Mouse (Mus musculus): ENCODE data around the gene Coro1a. TPM values are rescaled to one million over a fixed set of nuclear protein-coding genes. Genes with fewer than 3 reads are reported as not detected.
A peak's percentile ranks its signal among the peaks of the same experiment; 100 is the strongest.
"Not testable (repeated sequence)": the region's sequence is repeated elsewhere in the genome, so short reads cannot be mapped to it uniquely, and the experiment has no call there.

Coro1a gene
- polyA plus RNA-seq, 1 experiment from 2014 or later, result 59.5 TPM

- 86% methylated on average over 4 of the region's 4 CpGs for WGBS
- H3K36me3 ChIP-seq; H3K9me3 ChIP-seq; H3K27me3 ChIP-seq (ENCODE audit: insufficient read depth, poor library complexity, severe bottlenecking); DNase-seq (ENCODE audit: low spot score); H3K4me3 ChIP-seq; H3K27ac ChIP-seq; H3K4me1 ChIP-seq (replicated peaks): not testable (repeated sequence)
These were observed 22.7 kb upstream of the Coro1a start for GRCm38 (mm10) chr7:126730256-126730789.

- no peaks in the 10 kb centered on the region for H3K4me1 ChIP-seq (replicated peaks)
- WGBS, result 85% methylated on average over 5 of the region's 5 CpGs
- no peak overlapping the region for H3K4me3 ChIP-seq
- no peak overlapping the region for H3K27ac ChIP-seq
- no peaks in the 10 kb centered on the region for H3K9me3 ChIP-seq
- no peak for DNase-seq (ENCODE audit: low spot score)
- no peaks in the 10 kb centered on the region for H3K36me3 ChIP-seq
- no peaks in the 10 kb centered on the region for H3K27me3 ChIP-seq (ENCODE audit: insufficient read depth, poor library complexity, severe bottlenecking)
These were observed 18.1 kb upstream of the Coro1a start for GRCm38 (mm10) chr7:126725667-126726066.

DNA sequence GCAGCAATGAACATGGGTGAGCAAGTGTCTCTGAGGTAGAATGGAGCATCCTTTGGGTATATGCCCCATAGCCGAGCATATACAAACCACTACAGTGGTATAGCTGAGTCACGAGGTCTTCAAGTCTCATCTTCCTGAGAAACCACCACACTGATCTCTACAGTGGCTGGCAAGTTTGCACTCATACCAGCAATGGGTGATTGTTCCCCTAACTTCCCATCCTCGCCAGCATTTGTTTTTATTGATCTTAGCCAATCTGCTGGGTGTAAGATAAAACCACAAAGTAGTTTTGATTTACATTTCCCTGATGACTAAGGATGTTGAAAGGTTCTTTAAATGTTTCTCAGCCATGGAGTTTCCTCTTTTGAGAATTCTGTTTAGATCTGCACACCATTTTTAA lies 17.5 kb upstream of the Coro1a start:
- DNase-seq (ENCODE audit: low spot score), result no peak
- WGBS, result 85% methylated on average over 3 of the region's 3 CpGs
- no peaks in the 10 kb centered on the region for H3K9me3 ChIP-seq
- no peaks in the 10 kb centered on the region for H3K4me1 ChIP-seq (replicated peaks)
- no peak overlapping the region for H3K4me3 ChIP-seq
- H3K27ac ChIP-seq, result no peak overlapping the region
- H3K36me3 ChIP-seq, result no peaks in the 10 kb centered on the region
- no peaks in the 10 kb centered on the region for H3K27me3 ChIP-seq (ENCODE audit: insufficient read depth, poor library complexity, severe bottlenecking)

- Histone ChIP-seq H3K27ac (no peak overlapping the region), H3K36me3 (no peaks in the 10 kb centered on the region), H3K9me3 (no peaks in the 10 kb centered on the region), H3K4me3 (no peak overlapping the region), H3K27me3 (ENCODE audit: insufficient read depth, poor library complexity, severe bottlenecking) (no peaks in the 10 kb centered on the region), H3K4me1 (replicated peaks) (no peaks in the 10 kb centered on the region)
- 93% methylated on average over 13 of the region's 13 CpGs for WGBS
- DNase-seq (ENCODE audit: low spot score), result no peak
These were observed 14.0 kb upstream of the Coro1a start for GRCm38 (mm10) chr7:126721635-126722034.

GRCm38 (mm10) chr7:126718787-126719337 lies 11.3 kb upstream of the Coro1a start:
- Histone ChIP-seq H3K27me3 (ENCODE audit: insufficient read depth, poor library complexity, severe bottlenecking) (no peaks in the 10 kb centered on the region), H3K36me3 (no peaks in the 10 kb centered on the region), H3K4me3 (no peak overlapping the region), H3K4me1 (replicated peaks) (no peaks in the 10 kb centered on the region), H3K27ac (no peak overlapping the region), H3K9me3 (no peaks in the 10 kb centered on the region)
- WGBS, result 89% methylated on average over 5 of the region's 5 CpGs
- no peak for DNase-seq (ENCODE audit: low spot score)

DNA sequence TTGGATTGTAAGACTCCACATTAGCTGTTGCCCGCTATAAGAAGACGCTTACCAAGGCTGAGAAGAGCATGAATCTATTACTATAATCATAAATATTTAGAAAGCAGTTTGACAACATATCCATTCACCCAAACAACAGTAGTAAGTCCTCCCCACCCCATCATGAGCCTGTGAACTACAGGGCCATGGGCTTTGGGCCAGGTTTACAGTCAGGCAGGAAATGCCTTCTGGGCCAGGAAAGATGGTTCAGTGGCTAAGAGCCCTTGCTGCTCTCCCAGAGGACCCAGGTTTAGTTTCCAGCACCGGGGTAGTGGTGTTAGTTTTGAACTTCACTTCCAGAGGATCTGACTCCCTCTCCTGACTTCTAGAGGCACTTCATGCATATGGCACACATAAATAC lies 10.0 kb upstream of the Coro1a start:
- WGBS, result 91% methylated on average over 3 of the region's 3 CpGs
- DNase-seq (ENCODE audit: low spot score), result no peak
- no peaks in the 10 kb centered on the region for H3K4me1 ChIP-seq (replicated peaks)
- H3K4me3 ChIP-seq, result no peak overlapping the region
- no peaks in the 10 kb centered on the region for H3K27me3 ChIP-seq (ENCODE audit: insufficient read depth, poor library complexity, severe bottlenecking)
- H3K27ac ChIP-seq, result no peak overlapping the region
- no peaks in the 10 kb centered on the region for H3K36me3 ChIP-seq
- no peaks in the 10 kb centered on the region for H3K9me3 ChIP-seq

DNA sequence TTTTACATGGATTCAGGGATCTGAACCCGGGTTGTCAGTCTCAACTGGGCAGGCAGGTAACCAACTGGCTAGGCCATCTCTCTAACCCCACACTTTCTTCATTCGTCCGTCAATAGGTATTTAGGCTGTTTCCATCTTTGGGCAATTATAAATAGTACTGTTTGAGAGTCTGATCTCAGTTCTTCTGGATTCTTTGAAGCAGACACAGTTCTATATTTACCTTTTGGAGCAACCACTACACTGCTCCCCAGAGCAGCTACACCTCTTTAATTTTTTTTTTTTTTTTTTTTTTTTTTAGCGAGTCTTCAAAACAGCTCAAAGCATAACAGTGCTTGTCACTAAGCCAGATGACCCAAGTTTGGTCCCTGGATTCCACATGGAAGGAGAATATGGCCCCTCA lies 8.1 kb upstream of the Coro1a start:
- no peaks in the 10 kb centered on the region for H3K36me3 ChIP-seq
- no peak for DNase-seq (ENCODE audit: low spot score)
- no peaks in the 10 kb centered on the region for H3K27me3 ChIP-seq (ENCODE audit: insufficient read depth, poor library complexity, severe bottlenecking)
- H3K4me1 ChIP-seq (replicated peaks), result no peaks in the 10 kb centered on the region
- 81% methylated on average over 4 of the region's 4 CpGs for WGBS
- no peaks in the 10 kb centered on the region for H3K9me3 ChIP-seq
- no peak overlapping the region for H3K4me3 ChIP-seq
- no peak overlapping the region for H3K27ac ChIP-seq

GRCm38 (mm10) chr7:126711910-126712309 lies 4.3 kb upstream of the Coro1a start:
- Histone ChIP-seq H3K4me1 (replicated peaks) (no peaks in the 10 kb centered on the region), H3K9me3 (no peaks in the 10 kb centered on the region), H3K4me3 (no peak overlapping the region), H3K27ac (no peak overlapping the region), H3K27me3 (ENCODE audit: insufficient read depth, poor library complexity, severe bottlenecking) (no peaks in the 10 kb centered on the region), H3K36me3 (no peaks in the 10 kb centered on the region)
- no peak for DNase-seq (ENCODE audit: low spot score)
- 79% methylated on average over 3 of the region's 3 CpGs for WGBS

DNA sequence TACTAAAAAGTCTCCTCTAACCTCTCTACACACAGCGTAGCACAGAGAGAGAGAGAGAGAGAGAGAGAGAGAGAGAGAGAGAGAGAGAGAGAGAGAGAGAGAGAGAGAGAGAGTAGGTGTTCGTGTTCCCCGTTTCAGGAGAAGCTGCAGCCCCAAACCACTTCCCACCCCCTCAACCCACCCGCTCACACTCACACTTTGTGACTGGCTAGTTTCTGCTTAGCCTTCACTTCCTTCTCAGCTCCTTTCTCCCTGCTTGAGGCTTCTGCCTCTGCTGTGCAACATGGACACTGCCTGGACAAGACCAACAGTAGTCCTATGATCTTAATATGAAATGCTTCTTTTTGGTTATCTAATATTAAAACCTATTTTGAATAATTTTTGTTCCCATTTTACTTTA lies 2.7 kb upstream of the Coro1a start:
- peaks cover 14% of the 10 kb centered on the region for H3K27me3 ChIP-seq (ENCODE audit: insufficient read depth, poor library complexity, severe bottlenecking)
- H3K36me3 ChIP-seq, result no peaks in the 10 kb centered on the region
- no peaks in the 10 kb centered on the region for H3K9me3 ChIP-seq
- no peak overlapping the region for H3K27ac ChIP-seq
- no peak overlapping the region for H3K4me3 ChIP-seq
- 66% methylated on average over 4 of the region's 4 CpGs for WGBS
- no peak for DNase-seq (ENCODE audit: low spot score)
- H3K4me1 ChIP-seq (replicated peaks), result peaks cover 3% of the 10 kb centered on the region

GRCm38 (mm10) chr7:126708175-126708952 lies 777 bp upstream of the Coro1a start:
- Histone ChIP-seq H3K4me3 (no peak overlapping the region), H3K36me3 (no peaks in the 10 kb centered on the region), H3K4me1 (replicated peaks) (peaks cover 22% of the 10 kb centered on the region), H3K27me3 (ENCODE audit: insufficient read depth, poor library complexity, severe bottlenecking) (peaks cover 33% of the 10 kb centered on the region), H3K27ac (no peak overlapping the region), H3K9me3 (no peaks in the 10 kb centered on the region)
- 87% methylated on average over 10 of the region's 10 CpGs for WGBS
- DNase-seq (ENCODE audit: low spot score), result no peak

- Histone ChIP-seq H3K9me3 (no peaks in the 10 kb centered on the region), H3K4me1 (replicated peaks) (peaks cover 61% of the 10 kb centered on the region), H3K27me3 (ENCODE audit: insufficient read depth, poor library complexity, severe bottlenecking) (peaks cover 52% of the 10 kb centered on the region), H3K4me3 (peak overlapping the region; percentile 78), H3K36me3 (peaks cover 12% of the 10 kb centered on the region), H3K27ac (peak overlapping the region; percentile 90)
- DNase-seq (ENCODE audit: low spot score), result peak; percentile 78
- 3% methylated on average over 39 of the region's 39 CpGs for WGBS
These were observed 3.2 kb downstream of the Coro1a start for GRCm38 (mm10) chr7:126704121-126704980.

- H3K27ac ChIP-seq, result peak overlapping the region; percentile 90
These were observed 3.9 kb downstream of the Coro1a start for GRCm38 (mm10) chr7:126703757-126704077.

More at GRCm38 (mm10) chr7:126703757-126704077, 3.9 kb downstream of the Coro1a start:
- H3K4me1 ChIP-seq (replicated peaks), result peaks cover 62% of the 10 kb centered on the region
- peaks cover 18% of the 10 kb centered on the region for H3K36me3 ChIP-seq
- H3K27me3 ChIP-seq (ENCODE audit: insufficient read depth, poor library complexity, severe bottlenecking), result peaks cover 52% of the 10 kb centered on the region
- no peaks in the 10 kb centered on the region for H3K9me3 ChIP-seq
- WGBS, result 17% methylated on average over 7 of the region's 7 CpGs
- DNase-seq (ENCODE audit: low spot score), result no peak
- peak overlapping the region; percentile 78 for H3K4me3 ChIP-seq

Data from hindbrain, embryonic 10.5 days (tissue).